Mouse (Mus musculus): ENCODE data around the gene Map4k3. TPM values are rescaled to one million over a fixed set of nuclear protein-coding genes. Genes with fewer than 3 reads are reported as not detected.
"Not testable (repeated sequence)": the region's sequence is repeated elsewhere in the genome, so short reads cannot be mapped to it uniquely, and the experiment has no call there.

Gene Map4k3
- polyA plus RNA-seq, 1 experiment from 2014 or later = 31.3 TPM

DNA sequence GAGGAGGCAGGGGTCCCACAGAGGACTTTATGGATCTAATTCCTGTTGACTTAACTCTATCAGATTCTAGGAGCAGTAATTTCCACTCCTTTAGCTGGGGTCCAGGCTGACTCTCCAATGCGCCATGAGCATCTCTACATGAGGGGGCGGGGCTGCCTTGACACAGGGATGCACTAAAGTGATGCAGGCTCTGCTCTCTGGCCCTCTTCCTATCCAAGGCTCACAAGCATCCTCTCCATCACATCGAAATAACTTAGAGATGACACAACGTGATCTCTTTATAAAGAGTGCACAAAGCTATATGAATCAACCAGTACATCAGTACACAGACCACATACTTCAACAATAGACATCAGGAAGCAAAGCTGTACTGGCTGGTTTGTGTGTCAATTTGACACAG, 156.8 kb downstream of the Map4k3 start:
- no peaks in the 10 kb centered on the region for H3K27me3 ChIP-seq
- no peak overlapping the region for H3K4me3 ChIP-seq
- no peaks in the 10 kb centered on the region for H3K9me3 ChIP-seq
- H3K4me1 ChIP-seq = peaks cover 2% of the 10 kb centered on the region; the same call in 1 of the 2 replicates
- H3K27ac ChIP-seq (replicated peaks) = no peak overlapping the region
- H3K36me3 ChIP-seq = no peaks in the 10 kb centered on the region
- no peak for ATAC-seq (ENCODE audit: low FRiP score, low read depth)
- 87% methylated on average over 4 of the region's 4 CpGs for WGBS
- no peak overlapping the region for H3K9ac ChIP-seq (replicated peaks)
- H3K4me2 ChIP-seq (replicated peaks) = no peak overlapping the region

DNA sequence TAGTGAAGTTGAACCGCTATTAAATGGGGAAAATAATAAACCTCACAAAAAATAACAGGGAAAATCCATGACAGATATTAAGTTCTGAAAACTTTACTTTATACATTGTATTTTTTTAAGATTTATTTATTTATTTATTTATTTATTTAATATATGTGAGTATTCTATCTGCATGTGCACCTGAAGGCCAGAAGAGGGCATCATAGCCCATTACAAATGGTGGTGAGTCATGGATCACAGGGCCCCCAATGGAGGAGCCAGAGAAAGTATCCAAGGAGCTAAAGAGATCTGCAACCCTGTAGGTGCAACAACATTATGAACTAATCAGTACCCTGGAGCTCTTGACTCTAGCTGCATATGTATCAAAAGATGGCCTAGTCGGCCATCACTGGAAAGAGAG, 158.6 kb downstream of the Map4k3 start:
- H3K4me3 ChIP-seq; H3K27me3 ChIP-seq; H3K27ac ChIP-seq (replicated peaks); H3K4me2 ChIP-seq (replicated peaks); H3K36me3 ChIP-seq; ATAC-seq (ENCODE audit: low FRiP score, low read depth); H3K9ac ChIP-seq (replicated peaks); H3K4me1 ChIP-seq; H3K9me3 ChIP-seq: not testable (repeated sequence)
- 90% methylated on average over 1 of the region's 2 CpGs for WGBS

- Histone ChIP-seq H3K27me3 (no peaks in the 10 kb centered on the region), H3K4me1 (peaks cover 2% of the 10 kb centered on the region; the same call in 1 of the 2 replicates), H3K9ac (replicated peaks) (no peak overlapping the region), H3K27ac (replicated peaks) (no peak overlapping the region), H3K4me2 (replicated peaks) (no peak overlapping the region), H3K4me3 (no peak overlapping the region), H3K36me3 (peaks cover 9% of the 10 kb centered on the region; the same call in 1 of the 2 replicates), H3K9me3 (0 out of 2 replicates have a peak, but pooled peaks cover 4% of the 10 kb centered on the region)
- 90% methylated on average over 6 of the region's 6 CpGs for WGBS
- no peak for ATAC-seq (ENCODE audit: low FRiP score, low read depth)
Observed at GRCm38 (mm10) chr17:80568842-80569601, 159.3 kb downstream of the Map4k3 start.

DNA sequence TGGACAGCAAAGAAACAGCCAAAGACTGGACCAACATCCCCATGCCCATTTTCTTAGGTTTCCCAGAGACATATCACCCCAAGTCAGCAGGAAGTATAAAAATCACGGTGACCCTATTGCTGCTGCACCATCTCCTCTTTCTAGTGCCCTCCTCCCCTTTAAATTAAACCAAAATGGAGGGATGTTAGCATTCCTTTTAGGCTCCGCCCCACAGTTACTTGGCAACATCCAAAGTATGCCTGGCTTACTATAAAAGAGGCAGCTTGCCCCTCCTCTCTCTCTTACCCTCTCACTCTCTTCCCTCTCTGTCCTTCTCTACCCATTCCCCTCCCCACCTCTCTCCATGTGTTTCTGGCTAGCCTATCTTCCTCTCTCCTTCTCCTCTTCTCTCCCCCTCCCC, 159.8 kb downstream of the Map4k3 start:
- WGBS = 78% methylated on average over 2 of the region's 2 CpGs
- no peak overlapping the region for H3K4me2 ChIP-seq (replicated peaks)
- H3K36me3 ChIP-seq = peaks cover 12% of the 10 kb centered on the region
- H3K9ac ChIP-seq (replicated peaks) = no peak overlapping the region
- ATAC-seq (ENCODE audit: low FRiP score, low read depth) = no peak
- H3K27ac ChIP-seq (replicated peaks) = no peak overlapping the region
- H3K9me3 ChIP-seq = 0 out of 2 replicates have a peak, but pooled peaks cover 4% of the 10 kb centered on the region
- H3K4me1 ChIP-seq = peaks cover 2% of the 10 kb centered on the region; the same call in 1 of the 2 replicates
- H3K4me3 ChIP-seq = no peak overlapping the region
- no peaks in the 10 kb centered on the region for H3K27me3 ChIP-seq

DNA sequence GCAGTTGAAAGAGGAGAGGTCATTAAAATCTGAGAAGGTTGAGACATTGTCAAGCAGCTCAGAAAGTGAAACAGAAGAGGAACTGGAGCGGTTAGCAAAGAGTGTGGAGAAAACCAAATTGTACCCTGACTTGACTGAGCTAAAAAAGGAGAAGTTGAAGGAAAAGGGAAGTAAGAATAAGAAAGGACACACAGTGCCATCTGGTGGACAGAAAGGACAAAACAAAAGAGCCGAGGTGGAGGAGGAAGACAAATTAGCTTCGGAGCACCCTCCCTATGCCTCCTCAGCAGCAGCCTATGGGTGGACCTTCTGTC, 163.7 kb downstream of the Map4k3 start:
- H3K9me3 ChIP-seq = 0 out of 2 replicates have a peak, but pooled peaks cover 4% of the 10 kb centered on the region
- WGBS = 71% methylated on average over 3 of the region's 3 CpGs
- peaks cover 12% of the 10 kb centered on the region for H3K36me3 ChIP-seq
- no peak overlapping the region for H3K9ac ChIP-seq (replicated peaks)
- no peaks in the 10 kb centered on the region for H3K27me3 ChIP-seq
- H3K4me1 ChIP-seq = no peaks in the 10 kb centered on the region
- no peak overlapping the region for H3K4me3 ChIP-seq
- no peak overlapping the region for H3K4me2 ChIP-seq (replicated peaks)
- ATAC-seq (ENCODE audit: low FRiP score, low read depth) = no peak
- H3K27ac ChIP-seq (replicated peaks) = no peak overlapping the region

DNA sequence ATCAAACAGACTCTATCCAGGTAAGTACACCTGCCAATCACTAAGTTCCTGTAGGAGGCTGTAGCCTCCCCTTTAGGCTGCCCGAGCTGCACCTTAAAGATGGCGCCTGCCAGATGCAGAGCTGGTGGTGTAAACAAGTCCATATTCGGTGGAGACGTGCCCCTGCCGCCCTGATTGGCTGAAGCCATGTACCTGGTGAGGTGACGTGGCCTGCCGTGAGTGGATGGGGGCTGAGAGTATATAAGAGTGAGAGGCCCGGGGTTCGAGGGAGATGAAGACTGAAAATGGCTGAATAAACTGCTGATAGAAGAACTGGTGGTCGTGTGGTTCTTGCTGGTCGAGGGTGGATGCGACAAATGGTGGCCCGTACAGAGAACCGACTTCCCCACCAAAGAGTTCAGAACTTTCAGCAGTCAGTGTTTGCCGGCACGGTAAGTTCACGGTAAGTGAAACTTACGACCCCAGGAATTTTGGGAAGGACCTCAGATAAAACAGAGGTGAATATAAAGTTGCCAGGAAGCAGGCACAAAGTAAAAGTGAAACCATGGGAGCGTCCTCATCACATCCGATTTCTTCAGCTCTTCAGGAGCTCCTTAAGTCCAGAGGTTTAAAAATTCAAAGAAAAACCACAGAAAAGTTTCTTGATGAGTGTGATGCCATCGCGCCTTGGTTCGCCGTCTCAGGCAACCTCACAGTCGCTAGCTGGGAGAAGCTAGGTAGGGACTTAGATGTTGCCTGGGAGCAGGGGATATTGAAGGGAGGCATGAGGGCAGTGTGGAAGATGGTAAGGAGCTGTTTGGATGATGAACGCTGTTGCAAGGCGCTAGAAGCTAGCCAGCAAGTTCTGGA, 164.3 kb downstream of the Map4k3 start:
- H3K4me3 ChIP-seq; ATAC-seq (ENCODE audit: low FRiP score, low read depth); H3K4me1 ChIP-seq; H3K4me2 ChIP-seq (replicated peaks); H3K9me3 ChIP-seq; H3K27me3 ChIP-seq; H3K27ac ChIP-seq (replicated peaks); H3K9ac ChIP-seq (replicated peaks): not testable (repeated sequence)
- H3K36me3 ChIP-seq = peaks cover 12% of the 10 kb centered on the region
- 95% methylated on average over 27 of the region's 27 CpGs for WGBS

DNA sequence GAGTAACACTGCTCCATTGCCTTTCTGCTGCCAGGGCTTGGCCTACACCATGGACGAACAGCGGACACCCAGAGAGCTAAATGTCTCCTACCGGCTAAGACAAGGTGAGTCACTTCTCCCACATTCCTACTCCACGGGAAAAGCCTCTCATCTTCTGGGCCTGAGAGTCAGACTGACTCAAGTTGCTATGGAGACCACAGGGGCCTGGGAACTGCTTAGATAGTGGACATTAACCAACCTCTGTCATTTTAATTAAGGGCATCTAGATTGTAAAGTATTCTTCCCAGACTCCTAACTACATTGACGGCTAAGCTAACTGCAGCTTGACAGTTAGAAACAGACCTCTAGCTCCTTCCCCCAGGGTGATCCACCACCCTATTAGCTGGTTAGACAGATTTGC, 165.5 kb downstream of the Map4k3 start:
- no peak for ATAC-seq (ENCODE audit: low FRiP score, low read depth)
- H3K27me3 ChIP-seq = no peaks in the 10 kb centered on the region
- 70% methylated on average over 5 of the region's 5 CpGs for WGBS

DNA sequence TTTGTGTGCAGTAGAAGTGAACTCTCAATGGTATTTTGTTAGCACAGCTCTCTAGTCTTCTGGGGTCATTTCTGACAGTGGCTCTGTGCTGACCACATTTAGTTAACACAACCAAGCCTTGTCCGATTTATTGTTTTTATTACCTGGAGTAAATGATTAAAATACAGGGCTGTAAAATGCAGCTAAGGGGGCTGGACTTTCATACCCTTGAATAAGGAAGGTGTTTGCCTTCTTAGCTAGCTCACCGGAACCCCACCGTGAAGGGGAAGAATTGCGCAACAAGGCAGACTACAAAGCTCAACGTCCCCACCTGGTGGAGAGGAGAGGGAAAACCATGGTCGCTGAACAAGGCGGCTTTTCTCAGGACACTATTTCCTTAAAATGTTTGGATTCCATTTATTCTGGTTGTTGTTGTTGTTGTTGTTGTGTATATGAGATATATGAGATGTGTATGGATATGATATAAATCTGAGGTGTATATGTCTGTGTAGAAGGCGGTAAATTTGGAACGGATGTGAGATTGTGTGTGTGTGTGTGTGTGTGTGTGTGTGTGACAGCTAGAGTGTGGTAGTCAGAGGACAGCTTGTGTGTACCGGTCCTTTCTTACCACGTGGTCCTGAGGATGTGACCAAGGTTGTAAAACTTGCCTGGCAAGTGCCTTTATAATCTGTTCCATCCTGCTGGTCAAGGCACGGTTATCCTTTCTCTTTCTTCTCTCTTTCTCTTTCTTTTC, 167.4 kb downstream of the Map4k3 start:
- Histone ChIP-seq H3K9me3 (0 out of 2 replicates have a peak, but pooled peaks cover 4% of the 10 kb centered on the region), H3K4me2 (replicated peaks) (no peak overlapping the region), H3K36me3 (peaks cover 12% of the 10 kb centered on the region), H3K4me3 (no peak overlapping the region), H3K4me1 (no peaks in the 10 kb centered on the region), H3K27me3 (no peaks in the 10 kb centered on the region), H3K9ac (replicated peaks) (no peak overlapping the region), H3K27ac (replicated peaks) (no peak overlapping the region)
- 24% methylated on average over 12 of the region's 12 CpGs for WGBS
- ATAC-seq (ENCODE audit: low FRiP score, low read depth) = peak; percentile 62; the same call in 1 of the 2 replicates

More for the DNA sequence above, 165.5 kb downstream of the Map4k3 start:
- no peak overlapping the region for H3K4me3 ChIP-seq
- 0 out of 2 replicates have a peak, but pooled peaks cover 4% of the 10 kb centered on the region for H3K9me3 ChIP-seq
- H3K27ac ChIP-seq (replicated peaks) = no peak overlapping the region
- H3K4me1 ChIP-seq = no peaks in the 10 kb centered on the region
- no peak overlapping the region for H3K4me2 ChIP-seq (replicated peaks)
- no peak overlapping the region for H3K9ac ChIP-seq (replicated peaks)
- H3K36me3 ChIP-seq = peaks cover 12% of the 10 kb centered on the region

GRCm38 (mm10) chr17:80559745-80560144, 168.5 kb downstream of the Map4k3 start:
- no peaks in the 10 kb centered on the region for H3K27me3 ChIP-seq
- no peak overlapping the region for H3K4me2 ChIP-seq (replicated peaks)
- no peaks in the 10 kb centered on the region for H3K9me3 ChIP-seq
- H3K27ac ChIP-seq (replicated peaks) = no peak overlapping the region
- no peak overlapping the region for H3K4me3 ChIP-seq
- WGBS = 92% methylated on average over 4 of the region's 4 CpGs
- ATAC-seq (ENCODE audit: low FRiP score, low read depth) = no peak
- peaks cover 7% of the 10 kb centered on the region; the same call in 1 of the 2 replicates for H3K36me3 ChIP-seq
- no peaks in the 10 kb centered on the region for H3K4me1 ChIP-seq
- H3K9ac ChIP-seq (replicated peaks) = no peak overlapping the region

GRCm38 (mm10) chr17:80559050-80559449, 169.2 kb downstream of the Map4k3 start:
- no peak for ATAC-seq (ENCODE audit: low FRiP score, low read depth)
- Histone ChIP-seq H3K36me3 (peaks cover 4% of the 10 kb centered on the region; the same call in 1 of the 2 replicates), H3K4me3 (no peak overlapping the region), H3K9ac (replicated peaks) (no peak overlapping the region), H3K27ac (replicated peaks) (no peak overlapping the region), H3K27me3 (no peaks in the 10 kb centered on the region), H3K9me3 (no peaks in the 10 kb centered on the region), H3K4me1 (peaks cover 1% of the 10 kb centered on the region; the same call in 1 of the 2 replicates), H3K4me2 (replicated peaks) (no peak overlapping the region)
- WGBS = 37% methylated on average over 11 of the region's 11 CpGs

GRCm38 (mm10) chr17:80558583-80558982, 169.7 kb downstream of the Map4k3 start:
- 76% methylated on average over 14 of the region's 14 CpGs for WGBS
- no peaks in the 10 kb centered on the region for H3K27me3 ChIP-seq
- ATAC-seq (ENCODE audit: low FRiP score, low read depth) = no peak
- H3K9me3 ChIP-seq = no peaks in the 10 kb centered on the region
- H3K9ac ChIP-seq (replicated peaks) = no peak overlapping the region
- no peak overlapping the region for H3K4me3 ChIP-seq
- H3K4me2 ChIP-seq (replicated peaks) = no peak overlapping the region
- H3K4me1 ChIP-seq = peaks cover 4% of the 10 kb centered on the region; the same call in 1 of the 2 replicates
- H3K36me3 ChIP-seq = peaks cover under 1% of the 10 kb centered on the region; the same call in 1 of the 2 replicates
- no peak overlapping the region for H3K27ac ChIP-seq (replicated peaks)

Data from midbrain, embryonic 12.5 days (tissue).